Mouse (Mus musculus) lung, embryonic 15.5 days (tissue): Measurements from ENCODE around the gene Otud3. TPM values are rescaled to one million over a fixed set of nuclear protein-coding genes. Genes with fewer than 3 reads are reported as not detected.
A peak's percentile ranks its signal among the peaks of the same experiment; 100 is the strongest.

ENCODE experiments used
- ATAC-seq: fragments of 200-750 bp; cut with Nextera tagmentation; 2 replicates; pipeline ENCODE4 v1.8.0; 2017; ENCODE audit warnings: moderate number of reproducible peaks, borderline replicate concordance; ENCODE audit not compliant: low FRiP score, low TSS enrichment; ENCODE audit errors: extremely low read depth
- H3K27ac ChIP-seq: fragments of 300-500 bp; sonication (generic); 2 replicates; pipeline ENCODE4 v1.5.1; 2015; ENCODE audit warnings: moderate library complexity, mild to moderate bottlenecking, inconsistent platforms
- H3K27me3 ChIP-seq: fragments of 300-500 bp; sonication (generic); 2 replicates; pipeline ENCODE4 v1.6.1; 2015; ENCODE audit warnings: inconsistent platforms
- H3K36me3 ChIP-seq: fragments of 300-500 bp; sonication (generic); 2 replicates; pipeline ENCODE4 v1.6.1; 2015; ENCODE audit warnings: inconsistent platforms
- H3K4me1 ChIP-seq: fragments of 300-500 bp; sonication (generic); 2 replicates; pipeline ENCODE4 v1.6.1; 2015; ENCODE audit warnings: inconsistent platforms
- H3K4me2 ChIP-seq: fragments of 300-500 bp; sonication (generic); 2 replicates; pipeline ENCODE4 v1.6.1; 2015; ENCODE audit warnings: inconsistent platforms, mild to moderate bottlenecking, moderate library complexity
- H3K4me3 ChIP-seq: fragments of 300-500 bp; sonication (generic); 2 replicates; pipeline ENCODE4 v1.5.1; 2015; ENCODE audit warnings: mild to moderate bottlenecking, inconsistent platforms
- H3K9ac ChIP-seq: fragments of 300-500 bp; sonication (generic); 2 replicates; pipeline ENCODE4 v1.6.1; 2015; ENCODE audit warnings: inconsistent platforms
- H3K9me3 ChIP-seq: fragments of 300-500 bp; sonication (generic); 2 replicates; pipeline ENCODE4 v1.6.1; 2016; ENCODE audit warnings: inconsistent platforms
- whole genome bisulfite sequencing: fragments of 180-500 bp; shearing (Covaris S2); methylation state at CpG from one replicate; pipeline ENCODE4 v1.1.7; 2015; 5-methylcytosine and 5-hydroxymethylcytosine counted together
- polyA plus RNA-seq: library from polyadenylated mRNA; unstranded; fragments of >200 nt; fragmentation: Nextera tagmentation; extraction: Ambion mirVana; gene quantifications from 2 replicates; pipeline ENCODE4 v1.2.1, GENCODE M21; 2015

Otud3 gene
- polyA plus RNA-seq, 1 experiment from 2014 or later, result 3.7 TPM

DNA sequence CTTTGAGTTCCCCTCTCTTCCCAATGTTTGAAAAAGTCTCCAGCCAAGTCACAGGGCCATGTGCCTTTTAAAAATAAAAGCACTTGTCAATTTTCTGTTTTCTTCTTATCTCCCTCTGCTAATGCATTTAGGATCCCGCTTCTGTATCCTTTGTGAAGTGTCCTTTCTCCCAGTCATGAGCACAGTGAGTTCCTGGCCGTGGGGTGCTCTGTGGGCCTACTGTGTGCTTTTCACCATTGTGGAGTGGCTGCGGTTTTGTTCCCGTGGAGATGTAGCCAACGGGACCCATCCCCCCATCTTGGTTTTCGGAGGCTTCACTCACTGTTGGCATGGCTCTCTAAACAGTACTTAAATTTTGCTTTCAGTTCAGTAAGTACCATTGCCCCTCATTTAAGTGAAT lies 47.8 kb downstream of the Otud3 start:
- H3K27ac ChIP-seq, result no peak overlapping the region
- H3K4me3 ChIP-seq, result no peak overlapping the region
- 54% methylated on average over 6 of the region's 6 CpGs for WGBS
- ATAC-seq, result no peak
- H3K9ac ChIP-seq, result no peak overlapping the region
- no peak overlapping the region for H3K4me2 ChIP-seq
- H3K9me3 ChIP-seq, result no peaks in the 10 kb centered on the region
- no peaks in the 10 kb centered on the region for H3K36me3 ChIP-seq
- 0 out of 2 replicates have a peak, but pooled peaks cover 4% of the 10 kb centered on the region for H3K27me3 ChIP-seq
- H3K4me1 ChIP-seq, result no peaks in the 10 kb centered on the region

DNA sequence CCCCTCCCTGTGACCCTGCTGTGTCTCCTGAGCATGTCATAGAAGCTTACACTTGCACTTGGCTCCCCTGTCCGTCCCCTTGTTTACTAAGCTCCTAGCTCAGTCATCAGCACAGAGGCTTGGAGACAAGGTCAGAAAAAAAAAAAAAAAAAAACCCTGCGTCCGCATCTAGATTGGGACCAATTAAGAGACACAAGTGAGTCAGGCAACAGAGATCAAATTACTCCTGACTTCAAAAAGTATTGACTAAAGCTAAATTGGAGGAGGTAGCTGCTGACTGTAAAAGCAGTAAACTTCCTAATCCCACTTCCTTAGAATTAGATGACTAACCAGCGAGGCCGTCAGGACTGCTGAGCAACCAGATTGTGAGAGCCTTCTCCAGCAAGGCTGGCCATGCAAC lies 48.7 kb downstream of the Otud3 start:
- Histone ChIP-seq H3K36me3 (no peaks in the 10 kb centered on the region), H3K9me3 (no peaks in the 10 kb centered on the region), H3K9ac (no peak overlapping the region), H3K4me3 (no peak overlapping the region), H3K4me2 (no peak overlapping the region), H3K4me1 (no peaks in the 10 kb centered on the region), H3K27ac (no peak overlapping the region), H3K27me3 (0 out of 2 replicates have a peak, but pooled peaks cover 4% of the 10 kb centered on the region)
- WGBS, result 44% methylated on average over 5 of the region's 5 CpGs
- no peak for ATAC-seq

DNA sequence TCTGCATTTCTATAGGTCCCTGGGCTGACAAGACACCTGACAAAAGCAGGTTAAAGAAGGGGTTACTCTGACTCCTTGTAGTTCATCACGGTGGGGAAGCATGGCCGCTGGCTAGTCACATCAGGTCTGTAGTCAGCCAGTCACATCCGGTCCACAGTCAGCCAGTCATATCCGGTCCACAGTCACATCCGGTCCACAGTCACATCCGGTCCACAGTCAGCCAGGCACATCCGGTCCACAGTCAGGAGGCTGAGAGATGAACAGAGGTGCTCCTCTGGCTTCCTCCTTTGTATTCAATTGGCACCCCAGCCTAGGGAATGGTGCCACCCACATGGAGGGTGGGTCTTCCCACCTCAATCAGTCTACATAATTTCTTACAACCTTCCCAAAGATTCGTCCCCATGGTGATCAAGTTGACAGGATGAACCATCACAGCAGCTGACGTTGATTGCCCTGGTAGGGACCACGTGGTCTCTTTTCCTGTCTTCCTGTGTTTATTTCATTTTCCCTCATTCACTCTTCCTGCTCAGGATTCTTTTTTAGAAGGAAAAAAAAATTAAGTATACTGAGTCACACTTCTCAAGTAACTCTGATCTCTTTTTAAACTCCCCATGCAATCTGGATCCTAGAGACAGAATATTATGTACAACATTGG lies 50.3 kb downstream of the Otud3 start, which contains the start of gene Pla2g5:
Gene Pla2g5 (minus strand): TSS at position 139 of the 655 bp plus-strand sequence.
- no peaks in the 10 kb centered on the region for H3K36me3 ChIP-seq
- no peak for ATAC-seq
- H3K4me1 ChIP-seq, result no peaks in the 10 kb centered on the region
- H3K9ac ChIP-seq, result no peak within 1 kb of the TSS
- H3K4me2 ChIP-seq, result no peak within 1 kb of the TSS
- 62% methylated on average over 10 of the region's 10 CpGs for WGBS
- H3K4me3 ChIP-seq, result no peak within 1 kb of the TSS
- no peak within 1 kb of the TSS for H3K27ac ChIP-seq
- H3K9me3 ChIP-seq, result no peaks in the 10 kb centered on the region
- H3K27me3 ChIP-seq, result 0 out of 2 replicates have a peak, but pooled peaks cover 4% of the 10 kb centered on the region

DNA sequence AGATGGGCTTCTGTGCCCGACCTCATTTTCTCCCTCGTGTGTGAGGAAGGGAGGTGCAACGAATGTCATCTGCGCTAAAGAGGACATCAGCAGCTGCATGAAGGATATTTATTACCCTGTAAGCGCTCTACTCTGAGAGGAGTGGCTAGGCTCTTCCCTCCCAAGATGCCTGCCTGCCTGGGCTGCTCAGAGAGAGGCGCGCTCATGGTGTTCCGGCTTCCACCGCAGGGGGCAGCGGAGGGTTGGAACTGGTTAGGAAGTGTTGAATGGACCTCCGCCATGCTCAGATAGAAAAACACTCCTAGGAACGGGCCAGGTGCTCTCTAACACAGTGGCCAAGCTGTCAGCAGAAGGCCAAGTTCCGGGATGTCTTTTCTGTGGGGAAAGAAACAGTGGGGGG lies 54.0 kb downstream of the Otud3 start:
- Histone ChIP-seq H3K27ac (no peak overlapping the region), H3K36me3 (no peaks in the 10 kb centered on the region), H3K27me3 (0 out of 2 replicates have a peak, but pooled peaks cover 2% of the 10 kb centered on the region), H3K4me2 (peak overlapping the region; percentile 45), H3K9me3 (no peaks in the 10 kb centered on the region), H3K4me1 (no peaks in the 10 kb centered on the region), H3K4me3 (peak overlapping the region; percentile 15; the same call in 1 of the 2 replicates), H3K9ac (no peak overlapping the region)
- ATAC-seq, result peak; percentile 70; the same call in 1 of the 2 replicates
- WGBS, result 3% methylated on average over 13 of the region's 13 CpGs

DNA sequence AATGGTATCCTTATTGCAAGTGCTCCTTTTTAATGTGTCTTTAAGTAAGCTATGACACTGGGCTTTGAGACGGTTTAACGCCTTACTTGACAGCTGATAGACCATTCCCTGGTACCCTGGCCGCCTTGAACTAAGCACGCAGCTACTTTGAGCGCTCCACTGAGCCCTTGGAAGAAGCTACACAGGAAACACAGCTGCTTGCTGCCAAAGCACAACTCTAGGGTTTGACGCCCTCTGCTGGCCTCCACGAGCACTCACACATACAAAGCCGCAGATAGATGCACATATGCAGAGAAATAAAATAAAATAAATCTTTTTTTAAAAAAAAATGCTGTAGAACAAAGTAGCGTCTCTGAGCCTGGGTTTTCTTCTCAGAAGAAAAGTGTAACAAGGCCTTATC lies 54.5 kb downstream of the Otud3 start:
- ATAC-seq, result no peak
- WGBS, result 21% methylated on average over 9 of the region's 9 CpGs
- H3K9me3 ChIP-seq, result no peaks in the 10 kb centered on the region
- H3K4me2 ChIP-seq, result peak overlapping the region; percentile 45
- H3K4me1 ChIP-seq, result no peaks in the 10 kb centered on the region
- no peaks in the 10 kb centered on the region for H3K36me3 ChIP-seq
- H3K9ac ChIP-seq, result no peak overlapping the region
- no peak overlapping the region for H3K27ac ChIP-seq
- H3K27me3 ChIP-seq, result no peaks in the 10 kb centered on the region
- H3K4me3 ChIP-seq, result peak overlapping the region; percentile 15; the same call in 1 of the 2 replicates

DNA sequence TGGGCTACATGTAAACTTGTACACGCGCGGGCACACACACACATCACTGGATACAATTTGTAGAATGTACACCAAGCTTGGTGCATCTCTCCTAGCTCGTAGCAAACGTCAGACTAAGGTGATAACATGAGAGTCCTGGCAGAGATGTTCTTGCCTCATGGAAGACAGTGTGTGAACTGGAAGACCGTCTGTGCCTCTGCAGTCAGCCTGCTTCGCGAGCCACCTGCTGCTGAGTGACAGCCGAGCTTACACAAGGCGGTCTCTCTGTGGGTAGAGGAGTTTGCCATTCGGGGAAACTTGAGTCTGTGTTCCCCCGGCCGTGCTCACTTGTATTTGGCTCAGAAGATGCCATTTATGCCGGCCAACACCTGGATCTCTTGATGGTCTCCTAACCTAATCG lies 55.3 kb downstream of the Otud3 start:
- no peak overlapping the region for H3K27ac ChIP-seq
- WGBS, result 72% methylated on average over 15 of the region's 15 CpGs
- H3K27me3 ChIP-seq, result no peaks in the 10 kb centered on the region
- no peak overlapping the region for H3K4me2 ChIP-seq
- no peaks in the 10 kb centered on the region for H3K4me1 ChIP-seq
- ATAC-seq, result no peak
- H3K9ac ChIP-seq, result no peak overlapping the region
- H3K36me3 ChIP-seq, result no peaks in the 10 kb centered on the region
- H3K4me3 ChIP-seq, result no peak overlapping the region
- no peaks in the 10 kb centered on the region for H3K9me3 ChIP-seq

DNA sequence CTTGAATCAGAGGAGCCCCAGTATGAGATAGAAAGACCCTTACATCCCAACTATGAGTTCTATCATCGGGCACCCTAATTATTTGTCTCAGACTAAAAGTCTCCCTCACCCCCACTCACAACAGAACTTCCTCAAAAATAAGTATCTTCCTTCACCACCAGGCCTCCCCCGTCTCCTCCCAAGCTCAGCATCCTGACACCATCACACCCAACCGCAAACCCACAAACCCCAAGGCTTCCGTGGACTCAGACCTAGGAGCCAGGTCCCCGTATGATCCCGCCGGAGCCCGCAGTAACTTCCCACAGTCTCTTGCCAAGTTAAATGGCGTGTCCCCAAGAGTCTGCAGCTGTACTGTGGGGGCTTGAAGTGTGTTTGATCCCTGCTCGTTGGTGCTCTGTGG lies 56.2 kb downstream of the Otud3 start:
- no peak overlapping the region for H3K4me3 ChIP-seq
- ATAC-seq, result no peak
- no peaks in the 10 kb centered on the region for H3K9me3 ChIP-seq
- no peaks in the 10 kb centered on the region for H3K4me1 ChIP-seq
- H3K27ac ChIP-seq, result no peak overlapping the region
- H3K9ac ChIP-seq, result no peak overlapping the region
- 72% methylated on average over 10 of the region's 10 CpGs for WGBS
- no peak overlapping the region for H3K4me2 ChIP-seq
- no peaks in the 10 kb centered on the region for H3K27me3 ChIP-seq
- no peaks in the 10 kb centered on the region for H3K36me3 ChIP-seq

DNA sequence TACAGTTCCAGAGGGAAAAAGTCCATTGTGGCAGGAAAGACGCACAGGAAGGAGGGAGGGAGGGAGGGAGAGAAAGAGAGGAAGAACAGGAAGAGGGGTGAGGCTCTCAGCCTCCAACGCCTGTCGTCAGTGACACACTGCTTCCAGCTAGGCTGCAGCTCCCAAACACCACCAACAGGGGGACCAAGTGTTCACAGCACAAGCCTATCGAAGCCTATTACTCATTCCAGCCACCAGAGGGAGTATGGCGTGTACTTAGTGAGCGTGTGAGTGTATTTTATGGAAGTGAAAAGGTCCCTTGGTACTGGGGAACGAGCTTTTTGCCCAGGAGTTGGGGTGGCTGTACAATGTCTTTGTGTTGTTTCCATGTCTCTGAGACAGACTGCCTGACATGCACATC lies 57.3 kb downstream of the Otud3 start:
- ATAC-seq, result peak; percentile 60; the same call in 1 of the 2 replicates
- 22% methylated on average over 7 of the region's 7 CpGs for WGBS
- no peaks in the 10 kb centered on the region for H3K4me1 ChIP-seq
- H3K36me3 ChIP-seq, result no peaks in the 10 kb centered on the region
- H3K9ac ChIP-seq, result no peak overlapping the region
- no peak overlapping the region for H3K27ac ChIP-seq
- H3K27me3 ChIP-seq, result no peaks in the 10 kb centered on the region
- no peaks in the 10 kb centered on the region for H3K9me3 ChIP-seq
- no peak overlapping the region for H3K4me2 ChIP-seq
- no peak overlapping the region for H3K4me3 ChIP-seq

DNA sequence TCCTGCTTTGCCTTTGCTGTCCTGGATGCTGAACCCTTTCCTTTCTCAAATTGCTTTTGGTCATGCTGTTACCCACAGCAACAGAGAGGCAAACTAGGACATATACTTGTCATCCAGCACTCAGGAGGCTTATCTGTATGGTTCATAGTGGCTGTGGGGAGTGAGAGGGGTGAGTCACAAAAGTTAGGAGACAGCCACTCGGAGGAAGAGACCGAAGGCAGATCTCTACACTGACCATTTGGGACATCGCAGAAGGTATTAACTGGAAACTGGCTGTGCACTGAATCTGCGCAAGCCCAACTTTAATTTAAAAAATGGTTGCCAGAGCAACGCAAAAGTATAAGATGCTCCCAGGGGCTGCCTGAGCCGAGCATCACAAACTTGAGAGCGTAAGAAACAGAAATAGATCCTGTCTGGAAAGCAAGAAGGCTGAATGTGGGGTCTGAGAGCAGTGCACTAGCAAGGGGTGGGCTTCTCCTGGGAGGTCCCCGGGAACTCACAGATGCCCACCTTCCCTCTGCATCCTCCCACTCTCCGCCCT lies 58.6 kb downstream of the Otud3 start:
- H3K4me2 ChIP-seq, result no peak overlapping the region
- no peak for ATAC-seq
- H3K36me3 ChIP-seq, result no peaks in the 10 kb centered on the region
- no peaks in the 10 kb centered on the region for H3K4me1 ChIP-seq
- H3K4me3 ChIP-seq, result no peak overlapping the region
- 0 out of 2 replicates have a peak, but pooled peaks cover 2% of the 10 kb centered on the region for H3K27me3 ChIP-seq
- WGBS, result 82% methylated on average over 9 of the region's 9 CpGs
- no peak overlapping the region for H3K27ac ChIP-seq
- no peak overlapping the region for H3K9ac ChIP-seq
- H3K9me3 ChIP-seq, result no peaks in the 10 kb centered on the region

DNA sequence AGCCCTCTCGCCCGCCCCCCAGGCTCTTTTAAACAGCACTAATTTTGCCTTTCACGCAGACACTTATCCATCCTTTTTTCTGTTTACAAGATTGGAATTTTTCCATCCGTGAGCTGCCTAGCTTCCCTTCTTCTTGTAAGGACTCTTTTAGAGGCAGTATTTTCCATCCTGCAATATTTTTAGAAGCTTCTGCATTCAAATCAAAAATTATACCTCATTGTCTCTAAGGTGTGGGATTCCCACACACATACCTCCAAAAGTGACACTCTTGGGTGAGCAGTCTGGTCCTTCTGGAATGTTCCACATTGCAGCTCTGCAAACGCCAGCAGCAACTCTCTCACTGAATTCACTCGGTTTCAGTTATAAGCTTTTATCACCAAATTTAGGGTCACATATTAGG lies 60.8 kb downstream of the Otud3 start:
- 46% methylated on average over 6 of the region's 6 CpGs for WGBS
- ATAC-seq, result no peak
- Histone ChIP-seq H3K27ac (no peak overlapping the region), H3K36me3 (no peaks in the 10 kb centered on the region), H3K4me2 (no peak overlapping the region), H3K4me3 (no peak overlapping the region), H3K9ac (no peak overlapping the region), H3K4me1 (no peaks in the 10 kb centered on the region), H3K27me3 (0 out of 2 replicates have a peak, but pooled peaks cover 2% of the 10 kb centered on the region), H3K9me3 (no peaks in the 10 kb centered on the region)

DNA sequence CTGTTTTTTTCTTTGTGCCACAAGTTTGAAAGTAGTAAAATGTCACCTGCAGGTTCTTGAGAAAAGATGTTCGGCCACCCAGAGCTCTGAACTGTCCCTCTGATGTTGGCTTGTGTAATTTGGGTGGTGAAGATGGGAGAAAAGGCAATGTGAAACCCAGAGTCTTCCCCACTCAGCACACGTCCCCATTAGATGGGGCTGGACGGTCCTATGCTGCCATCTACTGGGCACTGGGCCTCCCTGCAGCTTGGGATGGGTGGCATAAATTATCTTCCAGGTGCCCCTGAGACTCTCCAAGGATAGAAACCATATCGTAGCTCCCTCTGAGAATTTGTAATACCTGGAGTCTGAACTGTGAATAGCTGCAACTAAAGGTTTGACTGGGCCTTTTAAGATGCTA lies 62.3 kb downstream of the Otud3 start:
- Histone ChIP-seq H3K9me3 (no peaks in the 10 kb centered on the region), H3K4me2 (no peak overlapping the region), H3K27me3 (0 out of 2 replicates have a peak, but pooled peaks cover 2% of the 10 kb centered on the region), H3K9ac (no peak overlapping the region), H3K4me3 (no peak overlapping the region), H3K27ac (no peak overlapping the region), H3K36me3 (no peaks in the 10 kb centered on the region), H3K4me1 (no peaks in the 10 kb centered on the region)
- no peak for ATAC-seq
- WGBS, result 4% methylated on average over 4 of the region's 4 CpGs
